Mouse (Mus musculus) lung, postnatal 0 days (tissue): ENCODE measurements around the gene Iqcf3. TPM values are rescaled to one million over a fixed set of nuclear protein-coding genes. Genes with fewer than 3 reads are reported as not detected.

ENCODE experiments used
- ATAC-seq: fragments of 200-750 bp; cut with Nextera tagmentation; 2 replicates; pipeline ENCODE4 v1.8.0; 2017; ENCODE audit warnings: moderate library complexity
- DNase-seq: peaks from one replicate; pipeline ENCODE4 v3.0.0-alpha.2; 2016; ENCODE audit warnings: low spot score
- H3K27ac ChIP-seq: fragments of 300-500 bp; sonication (generic); 2 replicates; pipeline ENCODE4 v1.5.1; 2014; ENCODE audit warnings: antibody characterized with exemption, mild to moderate bottlenecking, low read length, mixed read lengths
- H3K27me3 ChIP-seq: fragments of 300-500 bp; sonication (generic); replicated peaks from 2 replicates; pipeline ENCODE4 v1.6.1; 2014; ENCODE audit warnings: low read length, mixed read lengths; ENCODE audit not compliant: insufficient read depth
- H3K36me3 ChIP-seq: fragments of 300-500 bp; sonication (generic); 2 replicates; pipeline ENCODE4 v1.6.1; 2014; ENCODE audit warnings: low read length, mixed read lengths; ENCODE audit not compliant: insufficient read depth
- H3K4me1 ChIP-seq: fragments of 300-500 bp; sonication (generic); 2 replicates; pipeline ENCODE4 v1.6.1; 2014; ENCODE audit warnings: antibody characterized with exemption, low read depth, low read length, mixed read lengths; ENCODE audit not compliant: insufficient read depth
- H3K4me2 ChIP-seq: fragments of 300-500 bp; sonication (generic); replicated peaks from 2 replicates; pipeline ENCODE4 v1.6.1; 2014; ENCODE audit warnings: low read depth, mild to moderate bottlenecking, low read length, moderate library complexity, mixed read lengths
- H3K4me3 ChIP-seq: fragments of 300-500 bp; sonication (generic); 2 replicates; pipeline ENCODE4 v1.5.1; 2014; ENCODE audit warnings: low read depth, low read length
- H3K9ac ChIP-seq: fragments of 300-500 bp; sonication (generic); replicated peaks from 2 replicates; pipeline ENCODE4 v1.6.1; 2014; ENCODE audit warnings: low read depth, mild to moderate bottlenecking
- H3K9me3 ChIP-seq: fragments of 300-500 bp; sonication (generic); 2 replicates; pipeline ENCODE4 v1.6.1; 2016; ENCODE audit warnings: low read length, mixed read lengths
- CTCF ChIP-seq: IDR thresholded peaks from 2 replicates; pipeline ENCODE4 v1.5.1; 2016; ENCODE audit warnings: antibody characterized with exemption, mild to moderate bottlenecking
- EP300 ChIP-seq: IDR thresholded peaks from 2 replicates; pipeline ENCODE4 v1.6.1; 2016; ENCODE audit warnings: antibody characterized with exemption, mild to moderate bottlenecking, control low read depth
- WGBS: fragments of 180-500 bp; shearing (Covaris S2); extraction: QIAGEN DNeasy Blood & Tissue Kit; methylation state at CpG from one replicate; pipeline ENCODE4 v1.1.7; 2014; 5-methylcytosine and 5-hydroxymethylcytosine counted together
- polyA plus RNA-seq: library from polyadenylated mRNA; unstranded; fragments of >200 nt; fragmentation: Nextera tagmentation; extraction: Ambion mirVana; gene quantifications from 2 replicates; pipeline ENCODE4 v1.2.1, GENCODE M21; 2015

Iqcf3 gene
- polyA plus RNA-seq, 1 experiment from 2014 or later = not detected

GRCm38 (mm10) chr9:106514273-106514672, 47.2 kb downstream of the Iqcf3 start, which contains the start of gene Iqcf5:
TSS of gene Iqcf5 (plus strand) at chr9:106514573.
- 83% methylated on average over 4 of the region's 4 CpGs for WGBS

GRCm38 (mm10) chr9:106513566-106513965, 47.9 kb downstream of the Iqcf3 start:
- Histone ChIP-seq H3K36me3 (no peaks in the 10 kb centered on the region), H3K4me1 (no peaks in the 10 kb centered on the region), H3K9me3 (no peaks in the 10 kb centered on the region), H3K27me3 (no peaks in the 10 kb centered on the region), H3K27ac (no peak overlapping the region), H3K9ac (no peak overlapping the region), H3K4me3 (no peak overlapping the region), H3K4me2 (no peak overlapping the region)
- no peak for ATAC-seq
- 73% methylated on average over 6 of the region's 6 CpGs for WGBS
- DNase-seq = no peak
- TF ChIP-seq CTCF = no peak

More at GRCm38 (mm10) chr9:106514273-106514672, 47.2 kb downstream of the Iqcf3 start, which contains the start of gene Iqcf5:
- Histone ChIP-seq H3K4me2 (no peak within 1 kb of the TSS), H3K9ac (no peak within 1 kb of the TSS), H3K27ac (no peak within 1 kb of the TSS), H3K27me3 (no peaks in the 10 kb centered on the region), H3K36me3 (no peaks in the 10 kb centered on the region), H3K4me3 (no peak within 1 kb of the TSS), H3K9me3 (no peaks in the 10 kb centered on the region), H3K4me1 (no peaks in the 10 kb centered on the region)
- no peak for ATAC-seq
- TF ChIP-seq CTCF (no peak), EP300 (no peak)
- DNase-seq = no peak

- Histone ChIP-seq H3K36me3 (no peaks in the 10 kb centered on the region), H3K27ac (no peak overlapping the region), H3K4me3 (no peak overlapping the region), H3K9me3 (no peaks in the 10 kb centered on the region), H3K27me3 (no peaks in the 10 kb centered on the region), H3K9ac (no peak overlapping the region), H3K4me2 (no peak overlapping the region), H3K4me1 (no peaks in the 10 kb centered on the region)
- 31% methylated on average over 13 of the region's 13 CpGs for WGBS
- DNase-seq (peak; percentile 69), ATAC-seq (peak; percentile 80)
- TF ChIP-seq EP300 = peak; percentile 13; the same call in 1 of the 2 replicates
- TF ChIP-seq CTCF = no peak
Measured at GRCm38 (mm10) chr9:106512729-106513450, 48.5 kb downstream of the Iqcf3 start.

- no peaks in the 10 kb centered on the region for H3K27me3 ChIP-seq
- no peak overlapping the region for H3K9ac ChIP-seq
- H3K4me1 ChIP-seq = no peaks in the 10 kb centered on the region
- no peak overlapping the region for H3K27ac ChIP-seq
- no peaks in the 10 kb centered on the region for H3K36me3 ChIP-seq
- TF ChIP-seq CTCF (no peak), EP300 (no peak)
- H3K9me3 ChIP-seq = no peaks in the 10 kb centered on the region
- no peak for DNase-seq
- H3K4me3 ChIP-seq = no peak overlapping the region
- no peak overlapping the region for H3K4me2 ChIP-seq
- no peak for ATAC-seq
- 86% methylated on average over 10 of the region's 10 CpGs for WGBS
Measured at GRCm38 (mm10) chr9:106509356-106509755, 52.1 kb downstream of the Iqcf3 start.

- Histone ChIP-seq H3K4me1 (no peaks in the 10 kb centered on the region), H3K27me3 (no peaks in the 10 kb centered on the region), H3K4me3 (no peak overlapping the region), H3K27ac (no peak overlapping the region), H3K4me2 (no peak overlapping the region), H3K9me3 (no peaks in the 10 kb centered on the region), H3K9ac (no peak overlapping the region), H3K36me3 (no peaks in the 10 kb centered on the region)
- DNase-seq (no peak), ATAC-seq (no peak)
- no peak for TF ChIP-seq CTCF
- TF ChIP-seq EP300 = no peak
- WGBS = 72% methylated on average over 6 of the region's 6 CpGs
Measured at GRCm38 (mm10) chr9:106504246-106504645, 57.2 kb downstream of the Iqcf3 start.

- Histone ChIP-seq H3K27ac (no peak overlapping the region), H3K36me3 (no peaks in the 10 kb centered on the region), H3K4me3 (no peak overlapping the region), H3K9ac (no peak overlapping the region), H3K4me1 (no peaks in the 10 kb centered on the region), H3K9me3 (no peaks in the 10 kb centered on the region), H3K4me2 (no peak overlapping the region), H3K27me3 (no peaks in the 10 kb centered on the region)
- ATAC-seq = no peak
- TF ChIP-seq CTCF (no peak), EP300 (no peak)
- 86% methylated on average over 22 of the region's 22 CpGs for WGBS
- DNase-seq = no peak
Measured at GRCm38 (mm10) chr9:106501846-106502245, 59.6 kb downstream of the Iqcf3 start.
